Mouse (Mus musculus) hindbrain, embryonic 15.5 days (tissue): Measurements from ENCODE around the gene Gm10985. TPM values are rescaled to one million over a fixed set of nuclear protein-coding genes. Genes with fewer than 3 reads are reported as not detected.

Experiments
- ATAC-seq: fragments of 200-750 bp; cut with Nextera tagmentation; 2 replicates; pipeline ENCODE4 v1.8.0; 2017; ENCODE audit warnings: low read depth, moderate number of reproducible peaks, moderate TSS enrichment; ENCODE audit not compliant: low FRiP score
- H3K27ac ChIP-seq: fragments of 300-500 bp; sonication (generic); replicated peaks from 2 replicates; pipeline ENCODE4 v1.5.1; 2015; ENCODE audit warnings: mild to moderate bottlenecking, inconsistent platforms
- H3K27me3 ChIP-seq: fragments of 300-500 bp; sonication (generic); 2 replicates; pipeline ENCODE4 v1.6.1; 2015; ENCODE audit warnings: control low read depth, inconsistent platforms
- H3K36me3 ChIP-seq: fragments of 300-500 bp; sonication (generic); 2 replicates; pipeline ENCODE4 v1.6.1; 2015; ENCODE audit warnings: control low read depth, inconsistent platforms
- H3K4me1 ChIP-seq: fragments of 300-500 bp; sonication (generic); replicated peaks from 2 replicates; pipeline ENCODE4 v1.6.1; 2015; ENCODE audit warnings: control low read depth, inconsistent platforms
- H3K4me2 ChIP-seq: fragments of 300-500 bp; sonication (generic); 2 replicates; pipeline ENCODE4 v1.6.1; 2015; ENCODE audit warnings: moderate library complexity, mild to moderate bottlenecking, inconsistent platforms
- H3K4me3 ChIP-seq: fragments of 300-500 bp; sonication (generic); 2 replicates; pipeline ENCODE4 v1.5.1; 2015; ENCODE audit warnings: mild to moderate bottlenecking, inconsistent platforms
- H3K9ac ChIP-seq: fragments of 300-500 bp; sonication (generic); 2 replicates; pipeline ENCODE4 v1.6.1; 2015; ENCODE audit warnings: inconsistent platforms
- H3K9me3 ChIP-seq: fragments of 300-500 bp; sonication (generic); 2 replicates; pipeline ENCODE4 v1.6.1; 2016; ENCODE audit warnings: control low read depth, inconsistent platforms
- WGBS: fragments of 180-500 bp; shearing (Covaris S2); methylation state at CpG from one replicate; pipeline ENCODE4 v1.1.7; 2015; 5-methylcytosine and 5-hydroxymethylcytosine counted together
- polyA plus RNA-seq: library from polyadenylated mRNA; unstranded; fragments of >200 nt; fragmentation: Nextera tagmentation; extraction: Ambion mirVana; gene quantifications from 2 replicates; pipeline ENCODE4 v1.2.1, GENCODE M21; 2015

Gm10985 gene
- polyA plus RNA-seq, 1 experiment from 2014 or later = not detected

DNA sequence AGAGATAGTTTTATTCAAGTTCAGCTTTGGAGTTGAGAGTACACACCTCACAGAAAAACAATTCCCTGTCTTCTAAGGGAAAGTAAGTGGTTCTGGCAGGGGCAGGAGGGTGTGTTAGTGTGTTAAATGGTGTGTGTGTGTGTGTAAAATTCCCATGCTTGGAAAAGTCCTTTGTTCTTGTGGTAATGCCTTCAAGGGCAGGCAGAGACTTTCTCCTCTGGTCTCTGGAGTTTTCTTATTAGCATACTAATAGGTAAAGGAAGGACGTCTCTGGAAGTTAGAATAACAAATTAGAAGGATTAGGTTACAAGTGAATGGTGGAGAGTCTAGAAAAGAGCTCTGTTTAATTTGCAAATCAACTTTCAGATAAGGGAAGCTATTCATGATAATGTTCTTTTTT is 24.4 kb downstream of the Gm10985 start:
- Histone ChIP-seq H3K9me3 (no peaks in the 10 kb centered on the region), H3K4me3 (no peak overlapping the region), H3K27ac (no peak overlapping the region), H3K36me3 (no peaks in the 10 kb centered on the region), H3K4me2 (no peak overlapping the region), H3K4me1 (peaks cover 4% of the 10 kb centered on the region; the same call in 1 of the 2 replicates), H3K27me3 (no peaks in the 10 kb centered on the region), H3K9ac (no peak overlapping the region)
- ATAC-seq = no peak
- WGBS = 7% methylated on average over 1 of the region's 1 CpGs

DNA sequence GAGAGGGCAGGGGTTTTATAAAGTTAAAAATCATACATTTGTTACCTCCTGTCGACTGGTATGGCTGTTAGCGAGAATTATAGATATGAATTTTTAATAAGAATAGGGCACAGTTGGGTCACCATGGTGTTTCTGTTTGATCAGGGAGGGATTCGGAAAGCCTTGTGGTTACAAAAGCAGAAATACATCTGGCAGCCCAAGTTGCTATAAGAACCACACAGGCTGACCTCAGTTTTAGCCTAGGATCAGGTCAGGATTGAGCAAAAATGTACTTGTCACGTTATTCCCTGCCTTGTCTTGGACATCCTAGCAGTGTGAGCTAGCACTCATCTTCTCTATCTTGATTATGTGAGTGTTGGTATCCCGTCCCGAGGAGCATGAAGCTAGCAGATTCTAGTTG is 25.6 kb downstream of the Gm10985 start:
- no peaks in the 10 kb centered on the region for H3K27me3 ChIP-seq
- 80% methylated on average over 6 of the region's 6 CpGs for WGBS
- no peak overlapping the region for H3K27ac ChIP-seq
- H3K4me1 ChIP-seq = no peaks in the 10 kb centered on the region
- no peak overlapping the region for H3K9ac ChIP-seq
- H3K4me2 ChIP-seq = no peak overlapping the region
- no peaks in the 10 kb centered on the region for H3K9me3 ChIP-seq
- no peaks in the 10 kb centered on the region for H3K36me3 ChIP-seq
- no peak for ATAC-seq
- H3K4me3 ChIP-seq = no peak overlapping the region

DNA sequence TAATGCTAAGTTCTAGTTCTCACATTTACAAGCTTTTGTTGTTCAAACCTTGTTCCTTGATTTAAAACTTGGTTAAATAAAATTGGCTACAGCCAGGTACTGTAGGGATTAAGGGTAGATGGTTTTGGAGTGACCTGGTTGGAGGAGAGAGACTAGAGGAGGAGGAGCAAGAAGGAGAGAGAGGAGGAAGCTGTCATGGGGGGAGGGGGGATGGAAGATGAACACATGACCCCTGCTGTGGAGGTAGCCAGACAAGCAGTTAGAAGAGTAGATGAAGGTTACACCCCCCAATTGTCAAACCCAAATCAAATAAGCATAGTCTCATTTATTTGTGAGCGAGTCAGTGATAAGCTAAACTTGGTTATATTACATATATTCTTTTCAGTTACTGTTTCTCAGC is 26.7 kb downstream of the Gm10985 start:
- Histone ChIP-seq H3K9ac (no peak overlapping the region), H3K4me2 (no peak overlapping the region), H3K4me3 (no peak overlapping the region), H3K9me3 (no peaks in the 10 kb centered on the region), H3K27me3 (no peaks in the 10 kb centered on the region), H3K36me3 (no peaks in the 10 kb centered on the region), H3K27ac (no peak overlapping the region), H3K4me1 (no peaks in the 10 kb centered on the region)
- 86% methylated on average over 1 of the region's 1 CpGs for WGBS
- ATAC-seq = no peak

DNA sequence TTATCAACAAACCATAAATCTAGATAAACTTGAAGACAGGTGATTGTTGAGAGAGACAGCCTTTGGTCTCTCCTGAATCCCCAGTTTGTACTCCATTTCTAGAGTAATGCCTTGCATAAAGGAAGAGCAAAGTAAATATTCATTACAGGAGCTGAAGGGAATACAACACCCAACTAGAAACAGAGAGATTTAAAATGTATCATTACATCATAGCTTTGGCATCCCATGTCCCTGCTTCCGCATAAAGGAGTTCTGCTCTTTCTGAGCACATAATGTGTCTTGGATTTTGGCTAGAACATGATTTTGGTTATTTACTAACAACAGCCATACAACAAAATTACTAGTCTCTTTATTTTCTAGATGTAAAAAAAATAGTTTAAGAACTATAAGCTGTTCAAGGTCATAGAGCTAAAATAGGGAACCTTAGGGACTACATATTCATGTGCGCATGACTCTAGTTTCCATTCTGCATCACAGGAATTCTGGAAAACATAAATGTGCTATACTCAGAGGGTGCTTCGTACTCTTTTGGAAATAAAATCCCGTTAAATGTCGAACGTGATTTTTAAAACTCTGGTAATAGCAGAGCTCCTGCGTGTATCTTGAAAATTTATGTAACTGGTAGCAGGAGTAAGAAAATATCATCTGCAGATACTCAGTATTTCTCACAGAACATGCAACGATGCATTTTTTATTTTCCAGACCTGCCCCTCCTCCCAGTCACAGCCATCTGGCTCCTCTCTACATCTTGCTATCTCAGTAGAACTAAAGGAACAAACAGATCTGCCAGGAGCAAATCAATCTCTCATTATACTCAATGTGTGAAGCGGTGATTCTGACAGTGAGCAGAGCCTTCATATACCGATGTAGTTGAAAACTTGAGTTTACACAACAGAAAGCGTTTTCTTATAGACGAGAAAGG is 46.0 kb downstream of the Gm10985 start:
- 88% methylated on average over 12 of the region's 12 CpGs for WGBS
- H3K4me2 ChIP-seq = no peak overlapping the region
- H3K27me3 ChIP-seq = no peaks in the 10 kb centered on the region
- H3K36me3 ChIP-seq = no peaks in the 10 kb centered on the region
- H3K9ac ChIP-seq = no peak overlapping the region
- ATAC-seq = no peak
- H3K4me3 ChIP-seq = no peak overlapping the region
- H3K4me1 ChIP-seq = no peaks in the 10 kb centered on the region
- no peaks in the 10 kb centered on the region for H3K9me3 ChIP-seq
- no peak overlapping the region for H3K27ac ChIP-seq

Other genes starting within 250 kb of the Gm10985 start
- gene Frem2, start 187.7 kb upstream of the Gm10985 start, polyA plus RNA-seq = 1.6 and 2.0 TPM in 2 replicates
- 86.0 and 92.6 TPM in 2 replicates for gene Ufm1, start 18.7 kb downstream of the Gm10985 start, polyA plus RNA-seq